Mouse (Mus musculus) kidney, adult 2 months (tissue): ENCODE measurements at regions not wholly inside any gene's neighbourhood (a gene's known extent, or its start where the extent isn't known, plus 50 kb on each side); places are given as distances from the start of the nearest gene placed in this dataset.

Source experiments
- DNase-seq: peaks from one replicate; pipeline ENCODE4 v3.0.0; 2021
- H3K27ac ChIP-seq: fragments of 200-500 bp; 2 replicates; pipeline ENCODE4 v1.5.1; 2012; ENCODE audit warnings: low read depth, low read length, control low read depth, inconsistent platforms; ENCODE audit not compliant: insufficient read depth
- H3K27me3 ChIP-seq: fragments of 200-500 bp; replicated peaks from 2 replicates; pipeline ENCODE4 v1.6.1; 2012; ENCODE audit warnings: mild to moderate bottlenecking, moderate library complexity, low read length, inconsistent platforms; ENCODE audit not compliant: control insufficient read depth, insufficient read depth
- H3K36me3 ChIP-seq: fragments of 200-500 bp; 2 replicates; pipeline ENCODE4 v1.6.1; 2012; ENCODE audit warnings: mild to moderate bottlenecking, moderate library complexity, low read length, inconsistent platforms; ENCODE audit not compliant: control insufficient read depth, insufficient read depth
- H3K4me1 ChIP-seq: fragments of 200-500 bp; 2 replicates; pipeline ENCODE4 v1.6.1; 2011; ENCODE audit warnings: low read length; ENCODE audit not compliant: control insufficient read depth, insufficient read depth
- H3K4me3 ChIP-seq: fragments of 200-500 bp; 2 replicates; pipeline ENCODE4 v1.5.1; 2011; ENCODE audit warnings: mild to moderate bottlenecking, low read depth, low read length, control low read depth; ENCODE audit not compliant: insufficient read depth
- CTCF ChIP-seq: fragments of 200-500 bp; conservative IDR thresholded peaks from 2 replicates; pipeline ENCODE4 v1.5.1; 2011; ENCODE audit warnings: low read depth, mild to moderate bottlenecking, control low read depth, low read length, moderate library complexity, mixed read lengths; ENCODE audit not compliant: insufficient read depth, insufficient read length
- POLR2A ChIP-seq: fragments of 200-500 bp; IDR thresholded peaks from one replicate; pipeline ENCODE4 v1.6.1; 2011; ENCODE audit warnings: low read depth, low read length, control low read depth
- WGBS: fragments of 180-500 bp; shearing (Covaris S2); methylation state at CpG from one replicate; pipeline ENCODE4 v1.1.7; 2018; 5-methylcytosine and 5-hydroxymethylcytosine counted together

DNA sequence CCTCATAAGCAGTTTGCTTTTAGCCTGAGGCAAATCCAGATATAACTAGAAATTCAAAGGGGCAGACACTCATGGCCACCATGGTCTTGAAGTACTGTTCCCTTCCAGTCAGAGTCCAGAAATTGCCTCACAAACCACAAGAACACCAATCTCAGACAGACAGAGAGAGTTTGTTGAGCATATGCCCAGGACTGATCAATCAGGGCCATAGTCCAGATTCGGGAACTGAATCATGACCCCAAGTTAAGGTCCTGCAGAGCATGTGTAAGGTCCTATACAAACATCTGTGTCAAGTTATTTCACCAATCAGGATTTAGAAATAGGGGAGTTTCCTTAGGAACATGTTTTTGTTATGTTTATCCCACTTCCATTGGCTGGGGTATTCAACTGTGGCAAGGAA, 125.7 kb upstream of the Nampt start:
- Histone ChIP-seq H3K27ac (no peak overlapping the region), H3K36me3 (no peaks in the 10 kb centered on the region), H3K27me3 (no peaks in the 10 kb centered on the region), H3K4me1 (peaks cover 5% of the 10 kb centered on the region), H3K4me3 (no peak overlapping the region)
- DNase-seq, result no peak
- 76% methylated on average over 1 of the region's 1 CpGs for WGBS
- no peak for TF ChIP-seq POLR2A
- no peak for TF ChIP-seq CTCF

DNA sequence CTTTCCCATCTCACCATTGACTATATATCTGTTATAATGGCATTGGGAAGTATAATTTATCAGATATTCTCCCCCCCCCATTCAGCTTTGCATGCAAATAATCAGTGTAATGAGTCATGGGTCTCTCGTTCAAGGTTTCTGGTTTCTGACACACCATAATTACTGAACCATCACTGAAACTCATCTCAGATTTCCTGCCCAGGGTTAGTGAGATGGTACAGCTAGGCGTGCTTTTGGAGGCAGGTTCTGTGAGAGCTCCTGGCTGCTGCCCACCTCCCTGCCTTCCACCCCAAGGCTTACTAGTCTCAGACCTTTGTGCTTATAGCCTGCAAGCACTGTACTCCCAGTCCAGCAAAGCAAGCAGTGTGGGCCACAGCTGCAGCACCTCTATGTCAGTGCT, 122.5 kb upstream of the Nampt start:
- Histone ChIP-seq H3K36me3 (no peaks in the 10 kb centered on the region), H3K27me3 (no peaks in the 10 kb centered on the region), H3K4me3 (no peak overlapping the region), H3K4me1 (peaks cover 3% of the 10 kb centered on the region), H3K27ac (no peak overlapping the region)
- WGBS, result 60% methylated on average over 2 of the region's 2 CpGs
- no peak for DNase-seq
- TF ChIP-seq CTCF (no peak), POLR2A (no peak)

DNA sequence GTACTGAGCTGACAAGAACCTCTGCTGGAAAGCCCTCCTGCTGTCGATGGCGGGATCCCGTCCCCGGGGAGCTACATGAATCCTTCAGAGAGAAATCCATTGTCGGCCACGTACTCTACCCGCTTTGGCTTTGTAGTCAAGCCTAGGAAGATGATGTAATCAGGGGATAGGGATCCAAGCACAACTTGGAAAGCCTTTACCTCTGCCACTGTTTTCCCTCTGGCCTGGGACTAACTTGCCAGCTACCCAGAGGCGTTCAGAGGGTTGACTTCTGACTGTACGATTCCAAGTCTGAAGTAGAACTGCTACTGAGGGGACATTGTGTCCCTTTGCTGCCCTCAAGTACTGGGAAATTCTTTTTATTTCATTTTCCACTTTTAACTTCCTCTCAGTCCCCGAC, 110.2 kb upstream of the Nampt start:
- Histone ChIP-seq H3K36me3 (no peaks in the 10 kb centered on the region), H3K4me1 (no peaks in the 10 kb centered on the region), H3K4me3 (no peak overlapping the region), H3K27ac (no peak overlapping the region), H3K27me3 (no peaks in the 10 kb centered on the region)
- TF ChIP-seq POLR2A (no peak), CTCF (no peak)
- 88% methylated on average over 10 of the region's 10 CpGs for WGBS
- no peak for DNase-seq

DNA sequence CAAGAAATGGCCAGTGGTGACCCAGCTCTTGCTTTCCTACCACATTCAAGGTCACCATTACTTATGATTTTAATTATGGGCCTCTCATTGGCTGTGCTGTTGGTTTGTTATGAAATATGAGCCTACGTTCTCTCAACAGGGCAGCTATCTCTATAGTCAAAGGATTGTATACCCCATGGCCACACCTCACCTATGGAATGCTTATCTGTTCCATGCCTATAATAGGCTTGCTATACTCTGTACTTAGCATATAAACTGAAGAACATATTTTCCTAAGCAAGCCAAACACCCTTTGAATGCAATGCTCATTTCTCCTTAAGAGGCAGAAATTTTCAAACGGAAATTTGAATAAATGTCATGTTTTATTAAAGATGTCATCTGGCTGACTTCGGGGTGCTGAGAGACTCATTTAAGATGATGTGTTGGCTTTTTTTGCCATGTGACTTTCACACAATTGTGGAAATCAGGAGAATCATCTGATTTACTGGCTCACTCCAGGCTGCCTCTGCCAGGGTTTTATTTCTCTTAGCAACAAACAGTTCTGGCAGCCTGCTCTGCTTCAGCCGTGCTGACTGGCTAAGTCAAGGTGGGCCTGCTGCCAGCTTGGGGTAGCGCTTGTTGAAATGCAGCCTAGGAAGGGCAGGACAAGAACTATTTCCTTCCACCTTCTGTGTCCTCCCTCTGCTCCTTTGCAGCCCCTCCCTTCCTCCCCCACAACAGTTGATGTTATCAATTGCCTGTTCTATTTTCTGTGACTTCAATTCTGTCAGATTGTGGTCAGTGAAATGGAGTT, 102.0 kb upstream of the Nampt start:
- no peaks in the 10 kb centered on the region for H3K27me3 ChIP-seq
- H3K4me1 ChIP-seq, result 0 out of 2 replicates have a peak, but pooled peaks cover 6% of the 10 kb centered on the region
- DNase-seq, result peak; percentile 91
- TF ChIP-seq POLR2A, result no peak
- TF ChIP-seq CTCF, result no peak
- H3K4me3 ChIP-seq, result no peak overlapping the region
- H3K36me3 ChIP-seq, result no peaks in the 10 kb centered on the region
- WGBS, result 29% methylated on average over 5 of the region's 5 CpGs
- H3K27ac ChIP-seq, result peak overlapping the region; percentile 31

DNA sequence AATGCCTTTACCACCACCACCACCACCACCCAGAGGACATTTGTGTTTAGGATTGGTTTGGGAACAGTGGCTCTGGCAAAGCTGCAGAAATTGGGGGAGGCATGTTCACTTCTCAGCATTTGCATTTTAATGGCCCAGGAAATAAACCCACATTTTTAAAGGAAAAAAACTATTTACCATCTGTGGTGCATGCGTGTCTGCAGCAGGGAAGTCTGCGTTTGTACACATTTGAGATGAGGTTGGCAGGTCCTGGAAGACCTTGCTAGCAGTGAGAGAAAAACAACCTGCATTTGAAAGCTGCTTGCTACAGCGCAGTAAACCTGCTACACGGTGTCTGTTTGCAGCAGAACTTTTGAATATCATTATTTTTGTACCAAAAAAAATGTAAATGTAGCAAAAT, 100.1 kb upstream of the Nampt start:
- no peaks in the 10 kb centered on the region for H3K36me3 ChIP-seq
- no peak overlapping the region for H3K4me3 ChIP-seq
- H3K4me1 ChIP-seq, result 0 out of 2 replicates have a peak, but pooled peaks cover 6% of the 10 kb centered on the region
- no peaks in the 10 kb centered on the region for H3K27me3 ChIP-seq
- DNase-seq, result no peak
- TF ChIP-seq CTCF (no peak), POLR2A (no peak)
- no peak overlapping the region for H3K27ac ChIP-seq
- WGBS, result 79% methylated on average over 4 of the region's 4 CpGs

DNA sequence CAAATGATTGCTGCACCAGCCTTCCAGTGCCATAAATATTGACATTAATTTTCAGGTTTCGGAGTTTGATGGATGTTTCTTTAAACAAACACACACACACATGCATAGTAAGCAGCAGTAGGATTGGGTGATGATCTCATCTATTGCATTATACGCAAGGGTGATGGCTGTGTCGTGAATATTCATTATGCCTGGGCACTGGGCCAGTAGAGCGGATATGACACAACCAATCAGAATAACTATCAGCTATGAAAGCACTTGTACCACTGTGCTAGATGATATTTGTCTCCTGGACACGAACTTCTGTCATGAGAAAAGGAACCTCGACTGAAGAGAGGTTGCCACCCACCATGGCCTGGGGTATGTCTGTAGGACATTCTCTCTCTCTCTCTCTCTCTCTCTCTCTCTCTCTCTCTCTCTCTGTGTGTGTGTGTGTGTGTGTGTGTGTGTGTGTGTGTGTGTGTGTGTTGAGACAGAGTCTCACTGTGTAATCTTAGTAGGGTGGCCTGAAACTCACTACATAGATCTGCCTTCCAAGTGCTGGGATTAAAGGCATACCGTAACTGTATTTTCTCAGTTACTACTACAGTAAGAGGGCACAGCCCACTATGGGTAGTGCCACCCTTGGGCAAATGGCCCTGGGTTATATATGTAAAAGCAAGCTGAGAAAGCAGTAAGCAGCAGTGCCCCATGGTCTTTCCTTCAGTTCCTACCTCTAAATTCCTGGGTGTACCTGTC, 94.7 kb upstream of the Nampt start:
- 73% methylated on average over 7 of the region's 7 CpGs for WGBS
- H3K4me3 ChIP-seq, result no peak overlapping the region
- no peak for DNase-seq

DNA sequence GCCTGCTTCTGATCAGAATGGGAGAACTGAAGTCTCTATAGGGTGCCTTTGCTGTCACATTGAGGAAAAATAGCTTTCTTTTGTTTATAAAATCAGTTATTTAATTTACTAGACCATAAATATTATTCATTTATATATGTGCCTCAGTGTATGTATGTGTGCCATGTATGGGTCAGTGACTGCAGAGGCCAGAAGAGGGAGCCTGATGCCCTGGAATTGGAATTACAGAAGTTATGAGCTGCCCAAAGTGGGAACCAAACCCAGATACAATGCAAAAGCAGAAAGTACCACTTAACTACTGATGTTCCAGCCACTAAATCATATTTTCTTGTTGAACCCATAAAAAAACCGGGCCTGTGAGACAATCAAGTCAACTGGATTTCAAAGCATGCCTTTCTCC, 91.8 kb upstream of the Nampt start:
- TF ChIP-seq CTCF (peak; percentile 37), POLR2A (no peak)
- no peak overlapping the region for H3K4me3 ChIP-seq
- no peak overlapping the region for H3K27ac ChIP-seq
- H3K36me3 ChIP-seq, result no peaks in the 10 kb centered on the region
- H3K27me3 ChIP-seq, result no peaks in the 10 kb centered on the region
- 89% methylated on average over 1 of the region's 1 CpGs for WGBS
- no peaks in the 10 kb centered on the region for H3K4me1 ChIP-seq
- no peak for DNase-seq

More for the DNA sequence above, 94.7 kb upstream of the Nampt start:
- no peaks in the 10 kb centered on the region for H3K27me3 ChIP-seq
- no peak overlapping the region for H3K27ac ChIP-seq
- no peaks in the 10 kb centered on the region for H3K4me1 ChIP-seq
- TF ChIP-seq POLR2A, result no peak
- no peak for TF ChIP-seq CTCF
- no peaks in the 10 kb centered on the region for H3K36me3 ChIP-seq
